Mouse (Mus musculus) hindbrain, embryonic 14.5 days (tissue): ENCODE results near the gene Oprd1. TPM values are rescaled to one million over a fixed set of nuclear protein-coding genes. Genes with fewer than 3 reads are reported as not detected.

Experiments used
- ATAC-seq: fragments of 200-750 bp; cut with Nextera tagmentation; 2 replicates; pipeline ENCODE4 v1.8.0; 2017; ENCODE audit warnings: moderate number of reproducible peaks, mild to moderate bottlenecking, moderate TSS enrichment, moderate library complexity; ENCODE audit not compliant: low FRiP score
- DNase-seq: peaks from one replicate; pipeline ENCODE4 v3.0.0-alpha.2; 2015; ENCODE audit warnings: low spot score
- H3K27ac ChIP-seq: fragments of 300-500 bp; sonication (generic); 2 replicates; pipeline ENCODE4 v1.5.1; 2014; ENCODE audit warnings: mild to moderate bottlenecking, moderate library complexity
- H3K27me3 ChIP-seq: fragments of 300-500 bp; sonication (generic); 2 replicates; pipeline ENCODE4 v1.6.1; 2014; ENCODE audit warnings: mild to moderate bottlenecking, low read length, mixed read lengths; ENCODE audit not compliant: control insufficient read depth, insufficient read depth
- H3K36me3 ChIP-seq: fragments of 300-500 bp; sonication (generic); replicated peaks from 2 replicates; pipeline ENCODE4 v1.6.1; 2014; ENCODE audit not compliant: control insufficient read depth, insufficient read depth
- H3K4me1 ChIP-seq: fragments of 300-500 bp; sonication (generic); replicated peaks from 2 replicates; pipeline ENCODE4 v1.6.1; 2014; ENCODE audit warnings: antibody characterized with exemption, low read length, mixed read lengths; ENCODE audit not compliant: control insufficient read depth, insufficient read depth
- H3K4me2 ChIP-seq: fragments of 300-500 bp; sonication (generic); replicated peaks from 2 replicates; pipeline ENCODE4 v1.6.1; 2014; ENCODE audit warnings: mild to moderate bottlenecking, moderate library complexity
- H3K4me3 ChIP-seq: fragments of 300-500 bp; sonication (generic); replicated peaks from 2 replicates; pipeline ENCODE4 v1.5.1; 2014; ENCODE audit warnings: mild to moderate bottlenecking, low read length
- H3K9ac ChIP-seq: fragments of 300-500 bp; sonication (generic); 2 replicates; pipeline ENCODE4 v1.6.1; 2014
- H3K9me3 ChIP-seq: fragments of 300-500 bp; sonication (generic); 2 replicates; pipeline ENCODE4 v1.6.1; 2016; ENCODE audit warnings: low read length; ENCODE audit not compliant: control insufficient read depth
- WGBS: fragments of 180-500 bp; shearing (Covaris S2); extraction: QIAGEN DNeasy Blood & Tissue Kit; methylation state at CpG from one replicate; pipeline ENCODE4 v1.1.7; 2014; 5-methylcytosine and 5-hydroxymethylcytosine counted together
- polyA plus RNA-seq: library from polyadenylated mRNA; unstranded; fragments of >200 nt; fragmentation: Nextera tagmentation; extraction: Ambion mirVana; gene quantifications from 2 replicates; pipeline ENCODE4 v1.2.1, GENCODE M21; 2014

Gene Oprd1
- 0.50 and 0.63 TPM in 2 replicates for polyA plus RNA-seq

GRCm38 (mm10) chr4:132144080-132144841 is at the start of gene Oprd1:
Oprd1 (minus strand) TSS chr4:132144486.
- ATAC-seq, result no peak
- no peaks in the 10 kb centered on the region for H3K4me1 ChIP-seq
- H3K27me3 ChIP-seq, result peaks cover 62% of the 10 kb centered on the region
- peak within 1 kb of the TSS; percentile 40 for H3K4me3 ChIP-seq
- H3K9me3 ChIP-seq, result no peaks in the 10 kb centered on the region
- under 1% methylated on average over 84 of the region's 89 CpGs for WGBS
- H3K4me2 ChIP-seq, result peak within 1 kb of the TSS; percentile 68
- no peak for DNase-seq
- no peaks in the 10 kb centered on the region for H3K36me3 ChIP-seq
- peak within 1 kb of the TSS; percentile 45 for H3K9ac ChIP-seq
- no peak within 1 kb of the TSS for H3K27ac ChIP-seq

- 96% methylated on average over 2 of the region's 2 CpGs for WGBS
- no peak for ATAC-seq
- Histone ChIP-seq H3K9ac (no peak overlapping the region), H3K9me3 (no peaks in the 10 kb centered on the region), H3K27ac (no peak overlapping the region), H3K4me3 (no peak overlapping the region), H3K4me1 (no peaks in the 10 kb centered on the region), H3K36me3 (peaks cover 40% of the 10 kb centered on the region), H3K27me3 (no peaks in the 10 kb centered on the region), H3K4me2 (no peak overlapping the region)
- DNase-seq, result no peak
These were observed 43.6 kb upstream of the Oprd1 start for GRCm38 (mm10) chr4:132187826-132188401.

GRCm38 (mm10) chr4:132183162-132183561 is 38.9 kb upstream of the Oprd1 start:
- Histone ChIP-seq H3K9me3 (no peaks in the 10 kb centered on the region), H3K4me3 (no peak overlapping the region), H3K27ac (no peak overlapping the region), H3K4me1 (no peaks in the 10 kb centered on the region), H3K4me2 (no peak overlapping the region), H3K27me3 (no peaks in the 10 kb centered on the region), H3K9ac (no peak overlapping the region), H3K36me3 (peaks cover 50% of the 10 kb centered on the region)
- no peak for DNase-seq
- no peak for ATAC-seq
- WGBS, result 91% methylated on average over 3 of the region's 3 CpGs

GRCm38 (mm10) chr4:132181721-132182658 is 37.7 kb upstream of the Oprd1 start:
- Histone ChIP-seq H3K9ac (no peak overlapping the region), H3K4me1 (no peaks in the 10 kb centered on the region), H3K4me3 (no peak overlapping the region), H3K36me3 (peaks cover 50% of the 10 kb centered on the region), H3K4me2 (no peak overlapping the region), H3K9me3 (no peaks in the 10 kb centered on the region), H3K27me3 (no peaks in the 10 kb centered on the region), H3K27ac (no peak overlapping the region)
- ATAC-seq (no peak), DNase-seq (no peak)
- WGBS, result 67% methylated on average over 22 of the region's 22 CpGs

- H3K4me2 ChIP-seq, result no peak overlapping the region
- H3K4me1 ChIP-seq, result no peaks in the 10 kb centered on the region
- no peak for ATAC-seq
- no peaks in the 10 kb centered on the region for H3K27me3 ChIP-seq
- no peak overlapping the region for H3K27ac ChIP-seq
- H3K9me3 ChIP-seq, result no peaks in the 10 kb centered on the region
- no peak overlapping the region for H3K9ac ChIP-seq
- peak; percentile 33 for DNase-seq
- WGBS, result 78% methylated on average over 9 of the region's 9 CpGs
- peaks cover 44% of the 10 kb centered on the region for H3K36me3 ChIP-seq
- H3K4me3 ChIP-seq, result no peak overlapping the region
These were observed 36.4 kb upstream of the Oprd1 start for GRCm38 (mm10) chr4:132180710-132181109.

- ATAC-seq (peak; percentile 80), DNase-seq (peak; percentile 92)
- Histone ChIP-seq H3K36me3 (peaks cover 25% of the 10 kb centered on the region), H3K27ac (no peak overlapping the region), H3K9me3 (no peaks in the 10 kb centered on the region), H3K9ac (no peak overlapping the region), H3K4me3 (no peak overlapping the region), H3K4me2 (no peak overlapping the region), H3K4me1 (no peaks in the 10 kb centered on the region), H3K27me3 (no peaks in the 10 kb centered on the region)
- WGBS, result 10% methylated on average over 10 of the region's 10 CpGs
These were observed 34.4 kb upstream of the Oprd1 start for GRCm38 (mm10) chr4:132178630-132179059.

GRCm38 (mm10) chr4:132176474-132176873 is 32.2 kb upstream of the Oprd1 start:
- Histone ChIP-seq H3K9me3 (no peaks in the 10 kb centered on the region), H3K9ac (no peak overlapping the region), H3K4me1 (no peaks in the 10 kb centered on the region), H3K27me3 (no peaks in the 10 kb centered on the region), H3K27ac (no peak overlapping the region), H3K4me3 (no peak overlapping the region), H3K4me2 (no peak overlapping the region), H3K36me3 (peaks cover 3% of the 10 kb centered on the region; the same call in 1 of the 2 replicates)
- DNase-seq (no peak), ATAC-seq (no peak)
- WGBS, result 57% methylated on average over 10 of the region's 10 CpGs

GRCm38 (mm10) chr4:132170891-132171290 is 26.6 kb upstream of the Oprd1 start:
- no peak overlapping the region for H3K4me3 ChIP-seq
- no peaks in the 10 kb centered on the region for H3K9me3 ChIP-seq
- no peaks in the 10 kb centered on the region for H3K27me3 ChIP-seq
- ATAC-seq (no peak), DNase-seq (no peak)
- H3K4me1 ChIP-seq, result peaks cover 6% of the 10 kb centered on the region; the same call in 1 of the 2 replicates
- no peaks in the 10 kb centered on the region for H3K36me3 ChIP-seq
- H3K27ac ChIP-seq, result no peak overlapping the region
- no peak overlapping the region for H3K9ac ChIP-seq
- 21% methylated on average over 7 of the region's 7 CpGs for WGBS
- no peak overlapping the region for H3K4me2 ChIP-seq

- peaks cover 6% of the 10 kb centered on the region; the same call in 1 of the 2 replicates for H3K4me1 ChIP-seq
- WGBS, result 83% methylated on average over 5 of the region's 5 CpGs
- H3K4me2 ChIP-seq, result no peak overlapping the region
- H3K36me3 ChIP-seq, result no peaks in the 10 kb centered on the region
- H3K27ac ChIP-seq, result no peak overlapping the region
- H3K27me3 ChIP-seq, result no peaks in the 10 kb centered on the region
- H3K9ac ChIP-seq, result no peak overlapping the region
- no peak for ATAC-seq
- H3K9me3 ChIP-seq, result no peaks in the 10 kb centered on the region
- no peak for DNase-seq
- H3K4me3 ChIP-seq, result no peak overlapping the region
These were observed 25.5 kb upstream of the Oprd1 start for GRCm38 (mm10) chr4:132169761-132170160.
